Mouse (Mus musculus) bone marrow macrophage, adult 2 months (primary cell): ENCODE results near the gene Map2k1.

Source experiments
- CTCF ChIP-seq: IDR thresholded peaks from 2 replicates; pipeline ENCODE4 v1.5.1; 2012; ENCODE audit warnings: low read depth, mild to moderate bottlenecking, low read length, moderate library complexity
- POLR2A ChIP-seq: IDR thresholded peaks from 2 replicates; pipeline ENCODE4 v1.6.1; 2012; ENCODE audit warnings: mild to moderate bottlenecking, low read depth, low read length, borderline replicate concordance

- TF ChIP-seq CTCF (no peak), POLR2A (no peak)
Measured at GRCm38 (mm10) chr9:64250111-64250730, 3.2 kb downstream of the Map2k1 start.
